Mouse (Mus musculus): Measurements from ENCODE around the gene Bcl11a. TPM values are rescaled to one million over a fixed set of nuclear protein-coding genes. Genes with fewer than 3 reads are reported as not detected.

Gene Bcl11a
- total and polyA plus RNA-seq, 2 experiments from 2014 or later, result 70.8 to 173 TPM

DNA sequence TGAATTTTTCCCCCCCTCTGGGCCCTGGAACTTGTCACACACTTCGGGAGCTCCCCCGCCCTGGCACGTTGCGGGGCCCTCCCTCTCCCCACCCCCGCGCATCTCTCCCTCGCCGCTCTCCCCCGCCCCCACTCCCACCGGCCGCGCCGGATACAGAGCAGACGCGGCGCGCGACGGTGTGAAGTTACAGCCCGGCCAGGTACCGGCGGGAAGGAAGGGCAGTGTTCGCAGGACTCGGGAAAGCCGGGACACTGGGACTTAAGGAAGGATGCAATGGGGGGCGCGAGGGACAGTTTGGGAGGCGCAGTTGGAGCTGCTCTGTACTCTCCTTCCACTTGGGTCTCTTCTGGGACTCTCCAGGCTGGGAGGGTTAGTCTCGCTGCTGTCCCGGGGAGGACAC lies 2.7 kb downstream of the Bcl11a start:
- peak; percentile 34 for ATAC-seq
- Histone ChIP-seq H3K4me3 (ENCODE audit: low read depth, low read length) (peak overlapping the region; percentile 69), H3K27ac (ENCODE audit: low read depth, low read length) (peak overlapping the region; percentile 99), H3K27me3 (ENCODE audit: insufficient read depth, low read length) (no peaks in the 10 kb centered on the region), H3K9me3 (ENCODE audit: low read length) (no peaks in the 10 kb centered on the region), H3K36me3 (ENCODE audit: insufficient read depth) (peaks cover 5% of the 10 kb centered on the region; the same call in 1 of the 2 replicates), H3K9ac (peak overlapping the region; percentile 96), H3K4me1 (ENCODE audit: insufficient read depth) (0 out of 2 replicates have a peak, but pooled peaks cover 7% of the 10 kb centered on the region), H3K4me2 (ENCODE audit: low read depth) (peak overlapping the region; percentile 98)
- 1% methylated on average over 30 of the region's 30 CpGs for WGBS
- no peak for TF ChIP-seq CTCF (IDR thresholded peaks at IDR 0.05; ENCODE audit: low read depth)
- DNase-seq, result peak; percentile 85

DNA sequence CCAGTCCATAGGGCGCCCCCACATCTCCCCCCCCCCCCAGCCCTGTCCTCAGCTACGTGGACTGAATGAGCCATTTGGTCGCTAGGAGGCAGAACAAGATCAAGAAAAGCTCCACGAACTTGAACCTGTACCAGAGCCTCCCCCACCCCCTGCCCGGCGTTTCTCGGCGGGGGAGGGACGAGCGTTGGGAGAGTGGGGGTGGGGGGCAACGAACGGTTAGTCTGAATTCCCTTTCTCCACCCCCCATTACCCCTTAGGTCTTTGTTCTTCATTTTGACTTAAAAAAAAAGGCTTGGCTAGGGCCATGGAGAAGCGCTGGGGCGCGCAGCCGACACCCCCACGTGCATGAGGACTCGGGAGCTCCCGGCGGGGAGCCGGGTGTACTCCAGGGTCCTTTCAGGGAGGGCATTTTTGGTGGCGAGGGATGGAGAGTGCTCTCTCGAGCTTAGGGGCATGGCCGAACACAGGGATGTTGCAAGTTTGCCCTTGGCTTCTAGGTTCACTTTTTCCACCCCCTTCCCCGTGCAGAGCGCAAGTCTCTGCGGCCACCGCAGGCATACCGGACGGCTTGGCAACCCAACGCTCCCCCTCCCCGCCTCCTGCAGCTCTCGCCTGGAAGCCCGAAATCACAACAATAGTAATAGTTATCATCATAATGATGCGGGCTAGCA lies 3.3 kb downstream of the Bcl11a start:
- no peaks in the 10 kb centered on the region for H3K27me3 ChIP-seq (ENCODE audit: insufficient read depth, low read length)
- peak overlapping the region; percentile 96 for H3K9ac ChIP-seq
- no peaks in the 10 kb centered on the region for H3K9me3 ChIP-seq (ENCODE audit: low read length)
- TF ChIP-seq CTCF (IDR thresholded peaks at IDR 0.05; ENCODE audit: low read depth), result peak; percentile 69
- H3K36me3 ChIP-seq (ENCODE audit: insufficient read depth), result peaks cover 11% of the 10 kb centered on the region; the same call in 1 of the 2 replicates
- H3K4me1 ChIP-seq (ENCODE audit: insufficient read depth), result peaks cover 11% of the 10 kb centered on the region; the same call in 1 of the 2 replicates
- peak; percentile 91 for DNase-seq
- H3K27ac ChIP-seq (ENCODE audit: low read depth, low read length), result peak overlapping the region; percentile 99
- peak overlapping the region; percentile 98 for H3K4me2 ChIP-seq (ENCODE audit: low read depth)
- WGBS, result 2% methylated on average over 35 of the region's 35 CpGs
- ATAC-seq, result peak; percentile 58
- peak overlapping the region; percentile 69 for H3K4me3 ChIP-seq (ENCODE audit: low read depth, low read length)

DNA sequence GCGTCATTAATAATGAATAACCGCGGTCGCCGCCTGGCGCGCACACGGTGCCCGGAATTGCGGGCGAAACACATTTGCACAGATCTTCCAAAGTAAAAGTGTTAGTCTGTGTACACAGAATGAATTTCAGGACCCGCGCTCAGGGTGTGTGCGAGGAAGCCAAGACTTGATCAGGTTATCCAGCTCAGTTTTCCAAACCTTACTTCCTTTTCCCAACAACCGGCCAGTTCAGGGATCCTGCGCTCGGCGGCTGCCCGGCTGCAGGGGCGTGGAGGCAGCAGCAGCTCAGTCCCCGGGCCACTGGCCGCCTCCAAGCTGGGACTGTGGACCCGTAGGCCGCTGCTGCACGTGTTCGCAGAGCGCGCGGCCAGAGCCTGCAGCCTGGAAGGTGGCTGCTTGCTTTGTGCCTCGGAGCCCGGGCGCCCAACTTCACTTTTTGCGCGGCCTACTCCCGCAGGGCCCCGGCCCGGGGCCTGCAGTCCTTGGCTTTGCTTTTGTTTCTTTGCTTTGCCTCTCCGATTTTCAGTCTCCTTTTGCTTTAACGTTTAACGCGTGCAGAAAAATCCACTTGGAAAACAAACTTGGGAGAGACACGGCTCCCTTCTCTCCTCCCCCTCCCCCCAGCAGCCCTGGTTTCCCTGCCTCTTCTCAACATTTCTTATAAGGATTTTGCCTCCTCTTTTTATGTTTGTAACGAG lies 4.0 kb downstream of the Bcl11a start:
- H3K27ac ChIP-seq (ENCODE audit: low read depth, low read length), result peak overlapping the region; percentile 99
- peak; percentile 74 for DNase-seq
- H3K4me1 ChIP-seq (ENCODE audit: insufficient read depth), result peaks cover 12% of the 10 kb centered on the region; the same call in 1 of the 2 replicates
- H3K27me3 ChIP-seq (ENCODE audit: insufficient read depth, low read length), result no peaks in the 10 kb centered on the region
- H3K4me3 ChIP-seq (ENCODE audit: low read depth, low read length), result peak overlapping the region; percentile 69
- peak overlapping the region; percentile 96 for H3K9ac ChIP-seq
- peak overlapping the region; percentile 98 for H3K4me2 ChIP-seq (ENCODE audit: low read depth)
- peaks cover 15% of the 10 kb centered on the region; the same call in 1 of the 2 replicates for H3K36me3 ChIP-seq (ENCODE audit: insufficient read depth)
- no peaks in the 10 kb centered on the region for H3K9me3 ChIP-seq (ENCODE audit: low read length)
- WGBS, result 2% methylated on average over 43 of the region's 43 CpGs
- 0 out of 2 replicates have a peak, but pooled peaks have one; percentile 6 for ATAC-seq
- TF ChIP-seq CTCF (IDR thresholded peaks at IDR 0.05; ENCODE audit: low read depth), result no peak

DNA sequence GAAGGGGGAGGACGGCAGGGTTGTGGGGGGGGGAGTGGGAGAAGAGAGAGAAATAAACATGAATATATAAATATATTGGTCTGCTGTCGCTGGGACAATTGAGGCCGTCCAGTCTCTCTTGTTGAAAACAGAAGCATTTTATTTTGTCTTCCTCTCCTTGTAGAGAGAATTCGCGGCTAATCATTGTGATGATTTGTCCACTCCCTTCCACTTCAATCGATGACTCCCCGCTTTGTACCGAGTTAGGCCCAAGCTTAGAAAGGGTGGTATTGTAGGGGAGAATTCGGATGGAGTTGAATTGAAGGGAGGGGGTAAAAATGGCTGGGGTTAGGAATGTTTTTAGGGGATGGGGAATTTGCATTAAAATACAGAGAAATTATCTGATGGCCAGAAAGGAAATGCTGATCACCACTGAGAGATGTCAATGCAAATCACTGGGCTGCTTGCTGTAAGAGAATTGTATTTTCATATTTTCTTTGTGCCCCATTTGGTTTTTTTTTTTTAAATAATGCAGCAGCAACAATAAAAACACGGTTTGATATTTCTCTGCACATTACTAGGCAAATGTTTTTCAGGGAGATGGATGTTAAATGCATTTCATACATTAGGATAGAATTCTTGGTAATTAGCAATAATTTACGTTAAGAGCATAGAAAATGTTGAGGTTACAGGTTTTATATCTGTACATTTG lies 4.7 kb downstream of the Bcl11a start:
- DNase-seq (peak; percentile 59), ATAC-seq (no peak)
- WGBS, result 10% methylated on average over 11 of the region's 11 CpGs
- Histone ChIP-seq H3K4me3 (ENCODE audit: low read depth, low read length) (peak overlapping the region; percentile 69), H3K27ac (ENCODE audit: low read depth, low read length) (peak overlapping the region; percentile 99), H3K9ac (peak overlapping the region; percentile 96), H3K4me2 (ENCODE audit: low read depth) (peak overlapping the region; percentile 98), H3K4me1 (ENCODE audit: insufficient read depth) (peaks cover 12% of the 10 kb centered on the region; the same call in 1 of the 2 replicates), H3K36me3 (ENCODE audit: insufficient read depth) (peaks cover 18% of the 10 kb centered on the region; the same call in 1 of the 2 replicates), H3K27me3 (ENCODE audit: insufficient read depth, low read length) (no peaks in the 10 kb centered on the region), H3K9me3 (ENCODE audit: low read length) (no peaks in the 10 kb centered on the region)
- no peak for TF ChIP-seq CTCF (IDR thresholded peaks at IDR 0.05; ENCODE audit: low read depth)

DNA sequence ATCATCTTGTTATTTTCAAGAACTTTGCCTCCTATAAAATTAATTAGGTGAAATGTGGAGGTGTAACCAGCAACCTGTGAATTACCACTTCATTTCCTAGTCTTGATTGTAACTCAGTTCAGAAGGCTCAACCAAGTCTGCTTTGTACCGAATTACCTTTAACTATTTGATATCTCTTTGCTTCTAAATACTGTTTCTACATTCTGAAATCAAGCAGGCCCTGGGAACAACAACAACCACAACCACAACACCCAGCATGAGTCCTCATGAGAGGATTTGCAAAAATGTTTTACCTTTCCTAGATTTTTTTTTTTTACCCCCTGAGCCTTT lies 5.2 kb downstream of the Bcl11a start:
- 21% methylated on average over 1 of the region's 1 CpGs for WGBS
- TF ChIP-seq CTCF (IDR thresholded peaks at IDR 0.05; ENCODE audit: low read depth), result no peak
- H3K27me3 ChIP-seq (ENCODE audit: insufficient read depth, low read length), result no peaks in the 10 kb centered on the region
- H3K36me3 ChIP-seq (ENCODE audit: insufficient read depth), result peaks cover 22% of the 10 kb centered on the region; the same call in 1 of the 2 replicates
- peaks cover 16% of the 10 kb centered on the region for H3K4me1 ChIP-seq (ENCODE audit: insufficient read depth)
- peak overlapping the region; percentile 96 for H3K9ac ChIP-seq
- ATAC-seq (no peak), DNase-seq (peak; percentile 63)
- H3K9me3 ChIP-seq (ENCODE audit: low read length), result no peaks in the 10 kb centered on the region
- peak overlapping the region; percentile 69 for H3K4me3 ChIP-seq (ENCODE audit: low read depth, low read length)
- peak overlapping the region; percentile 99 for H3K27ac ChIP-seq (ENCODE audit: low read depth, low read length)
- peak overlapping the region; percentile 98 for H3K4me2 ChIP-seq (ENCODE audit: low read depth)

DNA sequence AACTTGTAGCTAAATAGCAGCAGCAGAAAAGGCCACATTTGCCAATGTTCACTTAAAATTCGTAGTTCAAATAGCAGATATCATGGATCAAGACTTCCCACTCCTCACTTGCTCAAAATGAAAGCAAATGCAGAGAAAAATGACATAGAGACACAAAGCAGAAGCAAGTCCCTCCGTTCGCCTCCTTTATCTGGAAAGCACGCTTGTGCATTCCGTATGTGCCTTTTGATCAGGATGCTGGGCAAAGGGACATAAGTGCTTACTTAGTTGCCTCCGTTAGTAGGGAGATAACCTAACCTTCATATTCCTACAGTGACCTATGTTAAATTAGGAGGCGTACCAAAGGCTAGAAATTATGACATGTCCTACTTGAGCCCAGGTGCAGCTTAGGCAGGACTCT lies 5.6 kb downstream of the Bcl11a start:
- no peak for TF ChIP-seq CTCF (IDR thresholded peaks at IDR 0.05; ENCODE audit: low read depth)
- Histone ChIP-seq H3K4me2 (ENCODE audit: low read depth) (peak overlapping the region; percentile 98), H3K4me3 (ENCODE audit: low read depth, low read length) (peak overlapping the region; percentile 69), H3K27me3 (ENCODE audit: insufficient read depth, low read length) (no peaks in the 10 kb centered on the region), H3K9me3 (ENCODE audit: low read length) (no peaks in the 10 kb centered on the region), H3K4me1 (ENCODE audit: insufficient read depth) (peaks cover 18% of the 10 kb centered on the region), H3K36me3 (ENCODE audit: insufficient read depth) (peaks cover 24% of the 10 kb centered on the region; the same call in 1 of the 2 replicates), H3K27ac (ENCODE audit: low read depth, low read length) (peak overlapping the region; percentile 99), H3K9ac (peak overlapping the region; percentile 96)
- 26% methylated on average over 7 of the region's 7 CpGs for WGBS
- DNase-seq, result peak; percentile 74
- ATAC-seq, result no peak

Measured in forebrain, postnatal 0 days (tissue).